Mouse (Mus musculus) liver, embryonic 11.5 days (tissue): ENCODE data around the gene Chit1. TPM values are rescaled to one million over a fixed set of nuclear protein-coding genes. Genes with fewer than 3 reads are reported as not detected.

Source experiments
- polyA plus RNA-seq: library from polyadenylated mRNA; unstranded; fragments of >200 nt; fragmentation: Nextera tagmentation; extraction: Ambion mirVana; gene quantifications from 2 replicates; pipeline ENCODE4 v1.2.1, GENCODE M21; 2014

The Chit1 gene
- polyA plus RNA-seq, 1 experiment from 2014 or later = not detected

Other genes starting within 250 kb of the Chit1 start
- 0.40 TPM in 1 of 2 replicates, not detected in the other for gene Optc, start 203.2 kb upstream of the Chit1 start, polyA plus RNA-seq
- 0.11 and 0.23 TPM in 2 replicates for gene Prelp, start 189.8 kb upstream of the Chit1 start, polyA plus RNA-seq
- gene Fmod, start 74.0 kb upstream of the Chit1 start, polyA plus RNA-seq = 2.7 and 3.9 TPM in 2 replicates
- 38.6 and 39.9 TPM in 2 replicates for gene Btg2, start 32.1 kb upstream of the Chit1 start, polyA plus RNA-seq
- gene Chil1, start 70.9 kb downstream of the Chit1 start, polyA plus RNA-seq = 0.41 and 0.49 TPM in 2 replicates
- gene Mybph, start 82.2 kb downstream of the Chit1 start, polyA plus RNA-seq = 0.36 and 0.71 TPM in 2 replicates
- gene Adora1, start 124.2 kb downstream of the Chit1 start, polyA plus RNA-seq = 0.21 and 0.29 TPM in 2 replicates
- gene Myog, start 178.7 kb downstream of the Chit1 start, polyA plus RNA-seq = 4.5 and 5.2 TPM in 2 replicates
- 1.5 and 2.1 TPM in 2 replicates for gene Ppfia4, start 221.7 kb downstream of the Chit1 start, polyA plus RNA-seq